Comparison of ENCODE assay signal across 21 mouse cellular contexts in genomic region chr5:35923448-35923847, GRCm38 (mm10). TPM values are rescaled to one million over a fixed set of nuclear protein-coding genes. Genes with fewer than 3 reads are reported as not detected.
DNase-seq lines count a peak whose midpoint lies in the region; ATAC-seq and TF ChIP-seq lines count a peak whose summit lies in the region.
"Had no signal": no experiment of that assay in that cellular context is flagged by ENCODE, and none has a peak within 500 bp of the region (broad histone marks: within the 10 kb centered on the region; RNA-seq: fewer than 3 reads in every experiment).

No protein-coding gene starts in this region.

- no peak for DNase-seq in heart, adult 8-10 months (ENCODE audit: low spot score)
- DNase-seq in kidney, postnatal 0 days (ENCODE audit: low spot score): no peak
- no peak for DNase-seq in kidney, adult 11 months
- peak; percentile 45 for DNase-seq in NIH3T3 (ENCODE audit: low read depth)
- DNase-seq in heart, postnatal 0 days (ENCODE audit: low spot score): no peak
- DNase-seq in MN1 (ENCODE audit: low spot score): no peak
- DNase-seq: adrenal gland, adult 8-10 months; cerebellum, adult 11-12 months; cerebellum, postnatal 25 days; kidney, adult 9 months; liver; liver, postnatal 0 days; midbrain, embryonic 14.5 days; thymus, postnatal 4 days had no signal

- H3K9ac ChIP-seq in heart, embryonic 11.5 days (ENCODE audit: low read depth, low read length): no peak overlapping the region
- no peak overlapping the region for H3K9ac ChIP-seq in kidney, postnatal 0 days (ENCODE audit: low read depth, low read length)
- H3K9ac ChIP-seq in heart, postnatal 0 days (replicated peaks; ENCODE audit: low read depth, low read length): no peak overlapping the region
- H3K9ac ChIP-seq: forebrain, embryonic 15.5 days; liver, postnatal 0 days had no signal

- no peak overlapping the region for H3K4me3 ChIP-seq in heart, embryonic 11.5 days (ENCODE audit: low read depth, low read length)
- no peak overlapping the region for H3K4me3 ChIP-seq in kidney, postnatal 0 days (replicated peaks; ENCODE audit: low read depth, low read length)
- H3K4me3 ChIP-seq in heart, postnatal 0 days (ENCODE audit: low read depth, low read length): no peak overlapping the region
- H3K4me3 ChIP-seq: erythroblast, embryonic 14.5 days; forebrain, embryonic 15.5 days had no signal

- no peak for TF ChIP-seq EP300 in heart, postnatal 0 days (IDR thresholded peaks at IDR 0.05; ENCODE audit: low read depth)

- no peak for ATAC-seq in heart, embryonic 11.5 days (replicated peaks; ENCODE audit: insufficient number of reproducible peaks, low FRiP score, low TSS enrichment)
- no peak for ATAC-seq in kidney, postnatal 0 days (replicated peaks; ENCODE audit: low FRiP score, low read depth)
- ATAC-seq in heart, postnatal 0 days (ENCODE audit: insufficient read depth, low read depth): no peak
- ATAC-seq: CD4-positive, CD25-positive, alpha-beta regulatory T cell, adult 4 months; forebrain, embryonic 15.5 days; inflammation-experienced regulatory T-cells, adult 6 months; liver, postnatal 0 days had no signal

- no peak overlapping the region for H3K4me2 ChIP-seq in heart, embryonic 11.5 days
- H3K4me2 ChIP-seq in kidney, postnatal 0 days (ENCODE audit: low read length): no peak overlapping the region
- H3K4me2 ChIP-seq in heart, postnatal 0 days (ENCODE audit: low read depth, low read length): no peak overlapping the region
- H3K4me2 ChIP-seq: forebrain, embryonic 15.5 days had no signal

- H3K27me3 ChIP-seq in heart, embryonic 11.5 days (ENCODE audit: control insufficient read depth, insufficient read depth, low read length): no peaks in the 10 kb centered on the region
- H3K27me3 ChIP-seq in kidney, postnatal 0 days (ENCODE audit: insufficient read depth, low read length): no peaks in the 10 kb centered on the region
- no peaks in the 10 kb centered on the region for H3K27me3 ChIP-seq in heart, postnatal 0 days (ENCODE audit: control insufficient read depth, insufficient read depth, low read length)
- H3K27me3 ChIP-seq: forebrain, embryonic 15.5 days had no signal

- no peaks in the 10 kb centered on the region for H3K9me3 ChIP-seq in heart, embryonic 11.5 days (replicated peaks; ENCODE audit: control insufficient read depth, low read length)
- no peaks in the 10 kb centered on the region for H3K9me3 ChIP-seq in kidney, postnatal 0 days (replicated peaks; ENCODE audit: low read length)
- no peaks in the 10 kb centered on the region for H3K9me3 ChIP-seq in heart, postnatal 0 days (replicated peaks; ENCODE audit: control insufficient read depth, low read length)
- H3K9me3 ChIP-seq: forebrain, embryonic 15.5 days; G1E had no signal

- TF ChIP-seq CTCF in kidney, postnatal 0 days (IDR thresholded peaks at IDR 0.05; ENCODE audit: low read depth): no peak
- TF ChIP-seq CTCF in heart, postnatal 0 days (IDR thresholded peaks at IDR 0.05; ENCODE audit: low read depth): no peak

- H3K27ac ChIP-seq in heart, embryonic 11.5 days (ENCODE audit: low read depth, low read length): peak overlapping the region; percentile 99
- H3K27ac ChIP-seq in kidney, postnatal 0 days: 0 out of 2 replicates have a peak overlapping the region, but pooled peaks have one; percentile 92
- peak overlapping the region; percentile 98 for H3K27ac ChIP-seq in heart, postnatal 0 days (ENCODE audit: low read depth)
- H3K27ac ChIP-seq: forebrain, embryonic 15.5 days; macrophage had no signal

- 74% methylated on average over 6 of the region's 6 CpGs for WGBS in heart, embryonic 11.5 days (ENCODE audit: insufficient replicate concordance)
- WGBS in kidney, postnatal 0 days: 85% methylated on average over 6 of the region's 6 CpGs
- WGBS in heart, postnatal 0 days: 64% methylated on average over 6 of the region's 6 CpGs

- H3K36me3 ChIP-seq in heart, embryonic 11.5 days (ENCODE audit: control insufficient read depth, insufficient read depth, low read length): no peaks in the 10 kb centered on the region
- H3K36me3 ChIP-seq in kidney, postnatal 0 days (ENCODE audit: insufficient read depth, low read length): no peaks in the 10 kb centered on the region
- H3K36me3 ChIP-seq in heart, postnatal 0 days (replicated peaks; ENCODE audit: control insufficient read depth, insufficient read depth, low read length): no peaks in the 10 kb centered on the region
- H3K36me3 ChIP-seq: forebrain, embryonic 15.5 days; G1E had no signal

- H3K4me1 ChIP-seq in heart, embryonic 11.5 days (ENCODE audit: control insufficient read depth, insufficient read depth, low read length): peaks cover 84% of the 10 kb centered on the region
- peaks cover 65% of the 10 kb centered on the region for H3K4me1 ChIP-seq in kidney, postnatal 0 days (replicated peaks; ENCODE audit: insufficient read depth, low read length)
- H3K4me1 ChIP-seq in heart, postnatal 0 days (ENCODE audit: control insufficient read depth, insufficient read depth): peaks cover 75% of the 10 kb centered on the region

RNA-seq across cellular contexts. Expression of gene Afap1, which starts 30.3 kb away (rescaled TPM):
- polyA plus RNA-seq in heart, embryonic 11.5 days (2014; fragmentation: Nextera tagmentation; extraction: Ambion mirVana): 19.9 and 24.8 TPM in 2 replicates
- total RNA-seq in heart, adult 8-10 months (2022): 10 to 100 TPM; 16.3 to 21.5 (median 20.7) TPM
- 19.1 and 19.7 TPM in 2 replicates for polyA plus RNA-seq in kidney, postnatal 0 days (2015; fragmentation: Nextera tagmentation; extraction: Ambion mirVana)
- 25.9 and 30.3 TPM in 2 replicates for total RNA-seq in heart, postnatal 0 days (2014; rRNA removed; ENCODE audit: low replicate concordance)
- 13.6 and 14.9 TPM in 2 replicates for polyA plus RNA-seq in heart, postnatal 0 days (2015; fragmentation: Nextera tagmentation; extraction: Ambion mirVana)
- polyA plus RNA-seq: G1E had no signal
